Mouse (Mus musculus) stomach, embryonic 16.5 days (tissue): ENCODE results near the gene Gm28635. TPM values are rescaled to one million over a fixed set of nuclear protein-coding genes. Genes with fewer than 3 reads are reported as not detected.

ENCODE experiments used
- ATAC-seq: fragments of 200-750 bp; cut with Nextera tagmentation; 2 replicates; pipeline ENCODE4 v1.8.0; 2017; ENCODE audit warnings: moderate number of reproducible peaks, moderate TSS enrichment; ENCODE audit not compliant: insufficient read depth, low FRiP score
- H3K27ac ChIP-seq: fragments of 300-500 bp; sonication (generic); 2 replicates; pipeline ENCODE4 v1.5.1; 2014; ENCODE audit warnings: low read length
- H3K27me3 ChIP-seq: fragments of 300-500 bp; sonication (generic); 2 replicates; pipeline ENCODE4 v1.6.1; 2014; ENCODE audit warnings: low read length, control low read depth, mixed read lengths; ENCODE audit not compliant: control insufficient read depth, insufficient read depth
- H3K36me3 ChIP-seq: fragments of 300-500 bp; sonication (generic); 2 replicates; pipeline ENCODE4 v1.6.1; 2014; ENCODE audit warnings: low read length; ENCODE audit not compliant: control insufficient read depth, insufficient read depth
- H3K4me1 ChIP-seq: fragments of 300-500 bp; sonication (generic); 2 replicates; pipeline ENCODE4 v1.6.1; 2014; ENCODE audit warnings: low read length, control low read depth, mixed read lengths; ENCODE audit not compliant: control insufficient read depth, insufficient read depth
- H3K4me2 ChIP-seq: fragments of 300-500 bp; sonication (generic); 2 replicates; pipeline ENCODE4 v1.6.1; 2014; ENCODE audit warnings: low read depth, low read length, mixed read lengths
- H3K4me3 ChIP-seq: fragments of 300-500 bp; sonication (generic); replicated peaks from 2 replicates; pipeline ENCODE4 v1.5.1; 2014; ENCODE audit warnings: mild to moderate bottlenecking, low read length
- H3K9ac ChIP-seq: fragments of 300-500 bp; sonication (generic); 2 replicates; pipeline ENCODE4 v1.6.1; 2014; ENCODE audit warnings: low read length
- H3K9me3 ChIP-seq: fragments of 300-500 bp; sonication (generic); replicated peaks from 2 replicates; pipeline ENCODE4 v1.6.1; 2016; ENCODE audit warnings: low read length, control low read depth; ENCODE audit not compliant: control insufficient read depth
- WGBS: fragments of 180-500 bp; shearing (Covaris S2); extraction: QIAGEN DNeasy Blood & Tissue Kit; methylation state at CpG from one replicate; pipeline ENCODE4 v1.1.7; 2014; 5-methylcytosine and 5-hydroxymethylcytosine counted together
- polyA plus RNA-seq: library from polyadenylated mRNA; unstranded; fragments of >200 nt; fragmentation: Nextera tagmentation; extraction: Ambion mirVana; gene quantifications from 2 replicates; pipeline ENCODE4 v1.2.1, GENCODE M21; 2015

Gm28635 gene
- polyA plus RNA-seq, 1 experiment from 2014 or later, result not detected

DNA sequence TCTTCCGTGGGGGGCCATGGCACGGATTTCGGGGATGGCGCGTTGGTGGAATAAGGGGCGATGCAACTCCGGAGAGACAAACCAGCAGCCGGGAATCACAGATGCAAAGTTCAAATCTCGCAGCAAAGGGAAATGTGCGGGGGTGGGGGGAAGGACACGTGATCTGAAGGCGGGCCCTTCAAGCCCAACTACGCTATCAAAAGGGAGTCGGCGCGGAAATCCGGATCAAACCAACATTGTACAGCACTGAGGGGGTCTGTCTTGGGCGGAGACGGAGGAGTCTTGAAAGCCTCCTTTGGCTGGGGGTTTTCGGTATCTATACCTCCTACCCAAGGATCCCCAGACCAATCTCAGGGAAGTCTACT, 7.3 kb downstream of the Gm28635 start, which contains the start of gene Selenoh:
Selenoh (minus strand) TSS at position 202 of the 365 bp plus-strand sequence.
- peak; percentile 94 for ATAC-seq
- Histone ChIP-seq H3K9me3 (no peaks in the 10 kb centered on the region), H3K9ac (peak within 1 kb of the TSS; percentile 94), H3K4me2 (peak within 1 kb of the TSS; percentile 78), H3K36me3 (peaks cover 4% of the 10 kb centered on the region; the same call in 1 of the 2 replicates), H3K4me1 (peaks cover 12% of the 10 kb centered on the region; the same call in 1 of the 2 replicates), H3K27me3 (no peaks in the 10 kb centered on the region), H3K4me3 (peak within 1 kb of the TSS; percentile 87), H3K27ac (peak within 1 kb of the TSS; percentile 91)
- under 1% methylated on average over 20 of the region's 20 CpGs for WGBS

DNA sequence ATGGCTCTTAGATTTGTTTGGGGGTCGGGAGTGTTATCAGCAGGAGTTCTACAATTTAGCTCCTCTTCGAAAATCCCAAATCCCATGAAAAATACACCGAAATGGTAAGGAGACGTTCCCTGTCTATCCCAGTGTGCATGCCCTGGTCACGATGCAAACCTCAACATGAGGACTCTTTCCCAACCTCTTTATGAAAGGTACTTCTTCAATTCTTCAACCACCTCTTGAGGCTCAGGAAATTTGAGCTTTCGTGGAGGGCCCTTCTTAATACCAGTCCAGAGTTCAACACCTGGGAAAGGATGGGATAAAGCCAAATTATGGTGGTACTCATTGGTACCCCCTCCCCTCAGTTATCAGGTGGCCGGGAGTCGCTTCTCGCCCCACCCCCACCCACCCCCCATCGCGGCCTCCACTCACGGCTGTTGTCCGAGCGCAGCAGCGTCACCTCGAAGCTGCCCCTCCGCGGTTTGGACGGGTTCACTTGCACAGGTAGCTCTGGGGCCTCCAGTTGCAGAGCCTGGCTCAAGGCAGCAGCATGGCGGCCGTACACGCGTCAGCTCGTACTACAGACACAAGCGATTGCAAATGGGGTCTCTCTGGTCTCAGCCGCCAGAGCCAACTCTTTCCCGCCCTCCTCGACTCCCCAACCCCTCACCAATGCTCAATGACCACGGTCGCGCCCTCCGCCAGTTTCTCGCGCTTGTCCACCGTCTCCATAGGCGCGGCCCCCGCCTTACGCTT, 7.8 kb downstream of the Gm28635 start:
- Histone ChIP-seq H3K9ac (peak overlapping the region; percentile 94), H3K4me2 (peak overlapping the region; percentile 78), H3K4me3 (peak overlapping the region; percentile 87), H3K9me3 (no peaks in the 10 kb centered on the region), H3K27me3 (no peaks in the 10 kb centered on the region), H3K36me3 (no peaks in the 10 kb centered on the region), H3K27ac (peak overlapping the region; percentile 91), H3K4me1 (peaks cover 12% of the 10 kb centered on the region; the same call in 1 of the 2 replicates)
- WGBS, result 2% methylated on average over 39 of the region's 39 CpGs
- peak; percentile 64 for ATAC-seq

DNA sequence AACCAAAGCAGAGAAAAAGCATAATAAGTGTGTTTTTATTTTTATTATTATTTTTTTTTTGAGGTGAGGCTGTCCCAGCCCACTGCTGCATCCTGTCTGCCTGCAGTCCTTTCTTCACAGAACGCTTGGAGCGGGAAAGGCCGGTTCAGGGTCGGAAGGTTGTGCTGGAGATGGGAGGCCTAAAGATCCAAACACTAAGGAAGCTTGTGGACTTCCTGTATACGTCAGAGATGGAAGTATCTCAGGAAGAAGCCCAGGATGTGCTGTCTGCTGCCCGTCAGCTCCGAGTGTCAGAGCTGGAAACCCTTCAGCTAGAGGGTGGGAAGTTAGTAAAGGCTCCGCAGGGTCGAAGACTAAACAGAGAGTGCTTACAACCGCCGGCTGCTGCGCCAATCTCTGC, 11.8 kb downstream of the Gm28635 start:
- H3K4me2 ChIP-seq, result no peak overlapping the region
- peaks cover 11% of the 10 kb centered on the region; the same call in 1 of the 2 replicates for H3K4me1 ChIP-seq
- H3K9me3 ChIP-seq, result no peaks in the 10 kb centered on the region
- no peak overlapping the region for H3K4me3 ChIP-seq
- H3K27ac ChIP-seq, result peak overlapping the region; percentile 35; the same call in 1 of the 2 replicates
- no peaks in the 10 kb centered on the region for H3K27me3 ChIP-seq
- ATAC-seq, result no peak
- 46% methylated on average over 12 of the region's 12 CpGs for WGBS
- H3K9ac ChIP-seq, result no peak overlapping the region
- no peaks in the 10 kb centered on the region for H3K36me3 ChIP-seq

DNA sequence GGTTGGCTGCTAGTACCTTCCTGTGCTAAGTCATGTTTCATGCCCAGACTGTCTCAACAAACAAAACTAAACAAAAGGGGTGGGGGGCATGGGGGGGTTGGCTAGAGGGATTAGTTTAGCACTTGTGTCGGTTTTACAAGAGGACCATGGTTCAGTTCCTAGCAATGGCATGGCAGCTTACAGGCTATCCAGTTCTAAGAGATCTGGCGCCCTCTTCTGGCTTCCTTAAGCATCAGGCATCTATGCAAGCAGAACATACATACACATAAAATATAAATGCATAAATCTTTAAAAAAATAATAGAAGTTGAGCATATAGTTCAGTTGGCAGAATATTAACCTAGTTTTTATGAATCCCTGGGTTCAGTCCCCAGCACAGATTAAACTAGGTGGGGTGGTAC, 15.0 kb downstream of the Gm28635 start:
- 33% methylated on average over 2 of the region's 2 CpGs for WGBS
- ATAC-seq, result no peak
- Histone ChIP-seq H3K36me3 (no peaks in the 10 kb centered on the region), H3K27me3 (no peaks in the 10 kb centered on the region), H3K4me3 (no peak overlapping the region), H3K4me1 (no peaks in the 10 kb centered on the region), H3K9ac (no peak overlapping the region), H3K9me3 (no peaks in the 10 kb centered on the region), H3K27ac (no peak overlapping the region), H3K4me2 (no peak overlapping the region)

DNA sequence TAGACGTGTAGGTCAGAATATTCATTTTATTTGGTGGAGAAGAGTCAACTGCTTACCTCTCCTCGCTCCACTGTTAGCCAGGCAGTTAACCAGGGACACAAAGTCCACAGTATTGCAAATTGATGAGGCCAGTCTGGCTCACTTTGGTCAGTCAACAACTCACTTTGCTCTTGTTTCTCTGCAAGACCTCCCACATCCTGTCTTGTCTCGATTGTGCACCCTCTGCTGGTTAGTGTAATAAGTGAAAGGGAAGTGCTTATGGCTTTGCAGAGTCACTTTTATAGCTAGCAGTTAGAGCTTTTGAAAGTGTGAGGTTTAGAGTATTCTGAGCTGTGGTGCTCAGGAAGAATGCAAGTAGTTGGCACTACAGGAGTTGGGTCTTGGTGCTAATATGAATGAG, 17.6 kb downstream of the Gm28635 start:
- H3K27me3 ChIP-seq, result no peaks in the 10 kb centered on the region
- no peaks in the 10 kb centered on the region for H3K36me3 ChIP-seq
- ATAC-seq, result no peak
- H3K9ac ChIP-seq, result no peak overlapping the region
- H3K4me3 ChIP-seq, result no peak overlapping the region
- 65% methylated on average over 3 of the region's 3 CpGs for WGBS
- H3K4me2 ChIP-seq, result no peak overlapping the region
- H3K4me1 ChIP-seq, result no peaks in the 10 kb centered on the region
- no peak overlapping the region for H3K27ac ChIP-seq
- H3K9me3 ChIP-seq, result no peaks in the 10 kb centered on the region

DNA sequence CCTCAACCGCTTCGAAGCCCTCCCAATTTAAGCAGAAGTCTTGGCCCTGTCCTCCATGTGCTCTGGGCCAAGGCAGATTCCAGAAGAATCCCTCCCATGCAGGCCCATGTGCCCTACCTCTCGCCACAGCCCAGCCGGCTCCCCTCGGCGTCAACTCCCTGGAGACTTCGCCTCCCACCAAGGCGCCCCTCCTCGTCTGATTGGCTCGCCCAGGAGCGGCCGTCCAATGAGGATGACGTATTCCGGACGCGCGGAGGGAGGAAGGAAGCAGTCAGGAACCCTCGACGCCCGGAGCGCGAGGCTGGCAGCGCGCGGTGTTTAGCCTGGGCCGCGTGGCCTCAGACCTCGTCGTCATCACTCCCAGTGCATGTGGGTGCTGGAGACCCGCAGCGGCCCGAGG, 19.0 kb downstream of the Gm28635 start, which contains the start of gene Btbd18:
Btbd18 (plus strand) TSS at position 274 of the 400 bp plus-strand sequence.
- no peaks in the 10 kb centered on the region for H3K36me3 ChIP-seq
- no peak within 1 kb of the TSS for H3K4me2 ChIP-seq
- H3K27ac ChIP-seq, result no peak within 1 kb of the TSS
- no peak within 1 kb of the TSS for H3K4me3 ChIP-seq
- no peak within 1 kb of the TSS for H3K9ac ChIP-seq
- no peaks in the 10 kb centered on the region for H3K27me3 ChIP-seq
- WGBS, result 93% methylated on average over 32 of the region's 32 CpGs
- no peaks in the 10 kb centered on the region for H3K9me3 ChIP-seq
- ATAC-seq, result no peak
- H3K4me1 ChIP-seq, result no peaks in the 10 kb centered on the region

DNA sequence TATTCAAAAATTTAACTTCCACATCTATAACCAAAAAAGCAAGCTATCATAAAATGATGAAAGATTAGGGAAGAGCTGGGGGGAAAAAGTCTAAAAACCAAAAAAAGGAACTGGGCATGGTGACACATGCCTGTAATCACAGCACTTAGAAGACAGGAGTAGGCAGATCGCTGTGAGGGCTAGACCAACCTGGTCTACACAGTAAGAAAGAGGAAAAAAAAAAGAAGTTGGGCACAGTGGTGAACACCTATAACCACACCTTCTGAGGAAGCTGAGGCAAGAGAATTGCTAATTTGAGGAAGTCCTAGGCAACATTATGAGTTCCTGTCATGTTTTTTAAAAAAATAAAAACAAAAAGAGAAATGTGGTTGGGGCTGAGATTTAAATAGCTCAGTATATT, 22.0 kb downstream of the Gm28635 start:
- Histone ChIP-seq H3K9ac (no peak overlapping the region), H3K36me3 (no peaks in the 10 kb centered on the region), H3K4me1 (peaks cover 4% of the 10 kb centered on the region; the same call in 1 of the 2 replicates), H3K4me3 (no peak overlapping the region), H3K4me2 (no peak overlapping the region), H3K27ac (no peak overlapping the region), H3K27me3 (no peaks in the 10 kb centered on the region), H3K9me3 (no peaks in the 10 kb centered on the region)
- WGBS, result 70% methylated on average over 1 of the region's 1 CpGs
- ATAC-seq, result no peak

DNA sequence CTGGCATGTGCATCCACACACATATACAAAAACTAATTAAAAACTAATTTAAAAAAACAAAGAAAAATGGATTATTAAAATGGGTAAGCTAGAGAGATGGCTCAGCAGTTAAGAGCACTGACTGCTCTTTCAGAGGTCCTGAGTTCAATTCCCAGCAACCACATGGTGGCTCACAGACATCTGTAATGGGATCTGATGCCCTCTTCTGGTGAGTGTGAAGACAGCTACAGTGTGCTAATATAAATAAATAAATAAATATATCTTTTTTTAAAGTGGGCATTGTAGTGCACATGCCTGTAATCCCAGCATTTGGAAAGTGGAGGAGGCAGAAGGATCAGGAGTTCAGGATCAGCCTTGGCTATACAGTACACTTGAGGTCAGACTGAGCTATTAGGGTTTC, 24.5 kb downstream of the Gm28635 start:
- H3K4me3 ChIP-seq, result no peak overlapping the region
- no peaks in the 10 kb centered on the region for H3K36me3 ChIP-seq
- peaks cover 4% of the 10 kb centered on the region for H3K4me1 ChIP-seq
- no peak overlapping the region for H3K27ac ChIP-seq
- ATAC-seq, result no peak
- H3K4me2 ChIP-seq, result no peak overlapping the region
- no peak overlapping the region for H3K9ac ChIP-seq
- H3K9me3 ChIP-seq, result no peaks in the 10 kb centered on the region
- H3K27me3 ChIP-seq, result no peaks in the 10 kb centered on the region

DNA sequence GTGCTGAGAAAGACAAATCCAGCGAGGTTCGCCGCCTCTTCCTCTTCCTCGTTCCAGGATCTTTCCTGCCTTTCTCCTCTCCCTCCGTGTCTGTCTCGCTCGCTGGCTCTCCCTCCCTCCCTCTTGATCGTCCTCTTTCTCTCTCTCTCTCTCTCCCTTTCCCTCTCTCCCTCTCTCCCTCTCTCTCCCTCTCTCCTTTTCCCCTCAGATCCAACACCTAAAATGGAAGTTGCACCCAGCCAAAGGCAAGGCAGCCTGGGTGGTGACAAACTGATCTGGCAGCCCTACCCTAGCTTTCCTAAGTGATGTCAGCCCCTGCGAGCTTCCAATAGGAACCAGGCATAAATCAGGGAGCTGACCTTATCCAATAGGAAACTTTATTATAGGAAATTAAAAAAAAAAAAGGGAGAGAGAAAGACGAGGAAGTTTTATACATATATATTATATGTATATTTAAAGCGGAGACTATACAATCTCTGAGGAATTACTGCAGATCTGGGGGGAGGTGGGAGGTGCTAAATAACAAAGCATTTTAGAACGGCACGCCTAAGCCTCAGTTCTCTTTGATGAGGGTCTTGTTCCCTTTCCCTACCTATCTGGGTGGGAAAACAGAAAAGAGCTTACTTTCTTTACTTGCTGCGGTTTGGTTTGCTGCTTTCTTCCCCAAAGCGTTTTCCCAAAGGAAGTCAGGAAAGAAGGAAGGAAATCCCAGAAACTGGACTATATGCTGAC, 27.2 kb downstream of the Gm28635 start, which contains the start of gene Ctnnd1:
Ctnnd1 (minus strand) TSS at position 302 of the 732 bp plus-strand sequence.
- H3K4me3 ChIP-seq, result peak within 1 kb of the TSS; percentile 78
- no peaks in the 10 kb centered on the region for H3K9me3 ChIP-seq
- H3K36me3 ChIP-seq, result no peaks in the 10 kb centered on the region
- peak within 1 kb of the TSS; percentile 99 for H3K27ac ChIP-seq
- WGBS, result 0% methylated on average over 15 of the region's 15 CpGs
- H3K4me1 ChIP-seq, result peaks cover 15% of the 10 kb centered on the region
- H3K27me3 ChIP-seq, result no peaks in the 10 kb centered on the region
- H3K4me2 ChIP-seq, result peak within 1 kb of the TSS; percentile 72
- peak within 1 kb of the TSS; percentile 90 for H3K9ac ChIP-seq
- peak; percentile 99 for ATAC-seq
